Mouse (Mus musculus) embryo, embryonic 9.5 days (tissue): ENCODE data around the gene Rccd1.

Experiments used
- DNase-seq: peaks from one replicate; pipeline ENCODE4 v3.0.0-alpha.2; 2017; ENCODE audit errors: extremely low spot score

Rccd1 gene

DNA sequence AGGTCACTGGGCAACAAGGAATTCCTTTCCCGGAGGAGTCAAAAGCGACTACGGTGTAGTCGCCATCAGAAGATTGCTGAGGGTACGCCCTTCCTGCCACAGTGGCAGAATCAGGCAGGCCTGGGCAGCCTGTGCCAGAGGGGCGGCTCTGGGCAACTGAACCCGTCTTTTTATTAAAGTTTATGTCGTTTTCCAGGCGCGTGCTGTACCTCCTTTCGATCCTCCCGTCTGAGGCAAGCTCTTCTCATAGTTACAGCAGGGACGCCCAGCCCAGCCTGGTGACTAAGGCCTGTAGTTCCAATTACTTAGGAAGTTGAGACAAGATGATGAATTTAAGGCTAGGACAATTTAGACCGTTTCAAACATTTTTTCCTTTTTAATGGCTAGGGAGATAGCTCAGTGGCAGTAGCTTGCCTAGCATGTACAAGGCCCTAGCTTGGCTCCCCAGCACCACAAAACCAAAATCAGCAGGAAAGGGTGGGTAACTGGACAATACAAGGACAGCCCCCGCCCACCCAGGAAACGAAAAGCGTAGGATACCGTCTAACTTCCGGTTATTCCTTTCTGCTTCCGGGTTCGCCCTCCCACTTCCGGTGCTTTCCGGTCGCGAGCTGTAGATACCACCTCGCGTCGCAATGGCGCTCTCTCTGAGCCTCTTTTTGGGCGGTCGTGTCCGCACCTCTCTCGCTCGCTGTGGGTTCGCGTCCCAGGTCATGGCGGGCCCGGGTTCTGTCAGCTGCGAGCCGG is 63.5 kb downstream of the Rccd1 start, which contains the start of gene Ngrn:
TSS of gene Ngrn (plus strand) at position 591 of the 747 bp plus-strand sequence.
- DNase-seq, result peak; percentile 83

- no peak for DNase-seq
Observed at GRCm38 (mm10) chr7:80257706-80258105, 66.5 kb downstream of the Rccd1 start.

- DNase-seq, result no peak
Observed at GRCm38 (mm10) chr7:80255981-80256380, 68.3 kb downstream of the Rccd1 start.

- no peak for DNase-seq
Observed at GRCm38 (mm10) chr7:80252886-80253285, 71.4 kb downstream of the Rccd1 start.

DNA sequence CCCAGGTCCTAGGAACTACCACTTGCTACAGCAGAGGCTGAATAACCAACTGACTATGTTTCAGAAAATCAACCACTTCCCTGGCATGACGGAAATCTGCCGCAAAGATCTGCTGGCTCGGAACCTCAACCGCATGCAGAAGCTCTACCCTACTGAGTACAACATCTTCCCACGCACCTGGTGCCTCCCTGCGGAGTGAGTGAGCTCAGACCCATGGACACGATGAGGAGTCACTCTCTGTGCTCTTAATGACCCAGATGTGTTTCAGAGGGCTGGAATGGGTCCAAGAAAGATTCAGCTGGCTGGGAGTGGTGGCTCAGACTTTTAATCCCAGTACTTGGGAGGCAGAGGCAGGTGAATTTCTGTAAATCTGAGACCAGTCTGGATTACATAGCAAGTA is 71.8 kb downstream of the Rccd1 start:
- no peak for DNase-seq

- DNase-seq, result no peak
Observed at GRCm38 (mm10) chr7:80246859-80247258, 77.4 kb downstream of the Rccd1 start.

- DNase-seq, result peak; percentile 97
Observed at GRCm38 (mm10) chr7:80246148-80246721, 78.0 kb downstream of the Rccd1 start, which contains the start of gene Ttll13. Gene Ttll13, plus strand, starts transcription at chr7:80246376.

DNA sequence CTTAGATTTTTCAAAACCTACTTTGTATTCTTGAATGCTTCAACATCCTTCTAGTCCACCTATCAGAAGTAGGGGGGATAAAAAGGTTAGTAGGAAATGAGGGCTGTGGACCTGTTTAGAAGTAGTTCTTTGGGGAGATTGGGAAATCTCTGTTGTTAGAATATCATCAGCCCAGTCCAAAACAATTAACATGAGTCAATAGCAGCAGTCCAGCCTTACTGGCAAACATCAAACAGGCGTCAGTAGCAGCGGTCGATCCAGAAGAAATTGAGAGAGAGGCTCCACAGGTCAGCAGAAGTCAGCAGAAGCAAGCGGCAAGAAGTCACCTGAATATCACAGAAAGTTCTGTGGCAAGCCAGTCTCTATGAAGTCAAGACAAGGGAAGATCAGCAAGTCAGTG is 79.4 kb downstream of the Rccd1 start:
- no peak for DNase-seq
